Mouse (Mus musculus) embryonic facial prominence, embryonic 11.5 days (tissue): ENCODE results near the gene Gm6525. TPM values are rescaled to one million over a fixed set of nuclear protein-coding genes. Genes with fewer than 3 reads are reported as not detected.
A peak's percentile ranks its signal among the peaks of the same experiment; 100 is the strongest.

Experiments
- ATAC-seq: fragments of 200-750 bp; cut with Nextera tagmentation; replicated peaks from 2 replicates; pipeline ENCODE4 v1.8.0; 2017; ENCODE audit warnings: low read depth; ENCODE audit not compliant: insufficient number of reproducible peaks, low FRiP score, low TSS enrichment
- DNase-seq: peaks from one replicate; pipeline ENCODE4 v3.0.0-alpha.2; 2015; ENCODE audit warnings: low spot score
- H3K27ac ChIP-seq: fragments of 300-500 bp; sonication (generic); replicated peaks from 2 replicates; pipeline ENCODE4 v1.5.1; 2014; ENCODE audit warnings: mild to moderate bottlenecking, low read depth, low read length, control low read depth
- H3K27me3 ChIP-seq: fragments of 300-500 bp; sonication (generic); 2 replicates; pipeline ENCODE4 v1.6.1; 2014; ENCODE audit warnings: mild to moderate bottlenecking, low read length, moderate library complexity, mixed read lengths; ENCODE audit not compliant: control insufficient read depth, insufficient read depth
- H3K36me3 ChIP-seq: fragments of 300-500 bp; sonication (generic); replicated peaks from 2 replicates; pipeline ENCODE4 v1.6.1; 2014; ENCODE audit warnings: low read depth, mild to moderate bottlenecking, low read length, moderate library complexity, mixed read lengths; ENCODE audit not compliant: control insufficient read depth, insufficient read depth
- H3K4me1 ChIP-seq: fragments of 300-500 bp; sonication (generic); 2 replicates; pipeline ENCODE4 v1.6.1; 2014; ENCODE audit warnings: low read length, mixed read lengths; ENCODE audit not compliant: control insufficient read depth, insufficient read depth
- H3K4me2 ChIP-seq: fragments of 300-500 bp; sonication (generic); 2 replicates; pipeline ENCODE4 v1.6.1; 2014; ENCODE audit warnings: low read depth, mild to moderate bottlenecking, control low read depth, low read length, moderate library complexity
- H3K4me3 ChIP-seq: fragments of 300-500 bp; sonication (generic); 2 replicates; pipeline ENCODE4 v1.5.1; 2014; ENCODE audit warnings: low read depth, low read length, control low read depth
- H3K9ac ChIP-seq: fragments of 300-500 bp; sonication (generic); replicated peaks from 2 replicates; pipeline ENCODE4 v1.6.1; 2014; ENCODE audit warnings: mild to moderate bottlenecking, control low read depth, low read length
- H3K9me3 ChIP-seq: fragments of 300-500 bp; sonication (generic); replicated peaks from 2 replicates; pipeline ENCODE4 v1.6.1; 2016; ENCODE audit warnings: mild to moderate bottlenecking, low read length, inconsistent platforms, mixed read lengths; ENCODE audit not compliant: control insufficient read depth
- WGBS: fragments of 180-500 bp; shearing (Covaris S2); extraction: QIAGEN DNeasy Blood & Tissue Kit; methylation state at CpG from one replicate; pipeline ENCODE4 v1.1.7; 2014; 5-methylcytosine and 5-hydroxymethylcytosine counted together
- polyA plus RNA-seq: library from polyadenylated mRNA; unstranded; fragments of >200 nt; fragmentation: Nextera tagmentation; extraction: Ambion mirVana; gene quantifications from 2 replicates; pipeline ENCODE4 v1.2.1, GENCODE M21; 2014

The Gm6525 gene
- polyA plus RNA-seq, 1 experiment from 2014 or later: 0.21 TPM

DNA sequence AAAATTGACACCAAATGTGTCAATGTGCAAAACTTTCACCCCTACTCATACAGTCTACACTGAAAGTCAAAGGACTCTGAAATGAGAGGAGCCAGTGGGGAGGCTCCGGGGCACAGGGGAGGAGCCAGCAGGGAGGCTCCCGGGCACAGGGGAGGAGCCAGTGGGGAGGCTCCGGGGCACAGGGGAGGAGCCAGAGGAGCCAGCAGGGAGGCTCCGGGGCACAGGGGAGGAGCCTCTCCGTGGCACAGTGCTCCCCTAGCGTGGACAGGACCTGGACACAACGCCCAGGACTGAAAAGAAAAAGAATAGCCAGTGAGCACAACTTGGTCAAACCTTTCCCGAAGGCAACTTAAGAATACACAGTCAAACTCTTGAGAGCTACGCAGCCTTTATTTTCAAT is 38.5 kb upstream of the Gm6525 start:
- Histone ChIP-seq H3K9ac (no peak overlapping the region), H3K4me2 (no peak overlapping the region), H3K9me3 (no peaks in the 10 kb centered on the region), H3K27ac (no peak overlapping the region), H3K36me3 (no peaks in the 10 kb centered on the region), H3K4me3 (no peak overlapping the region), H3K27me3 (no peaks in the 10 kb centered on the region), H3K4me1 (peaks cover 2% of the 10 kb centered on the region; the same call in 1 of the 2 replicates)
- DNase-seq (no peak), ATAC-seq (0 out of 2 replicates have a peak, but pooled peaks have one; percentile 62)
- 33% methylated on average over 9 of the region's 9 CpGs for WGBS

DNA sequence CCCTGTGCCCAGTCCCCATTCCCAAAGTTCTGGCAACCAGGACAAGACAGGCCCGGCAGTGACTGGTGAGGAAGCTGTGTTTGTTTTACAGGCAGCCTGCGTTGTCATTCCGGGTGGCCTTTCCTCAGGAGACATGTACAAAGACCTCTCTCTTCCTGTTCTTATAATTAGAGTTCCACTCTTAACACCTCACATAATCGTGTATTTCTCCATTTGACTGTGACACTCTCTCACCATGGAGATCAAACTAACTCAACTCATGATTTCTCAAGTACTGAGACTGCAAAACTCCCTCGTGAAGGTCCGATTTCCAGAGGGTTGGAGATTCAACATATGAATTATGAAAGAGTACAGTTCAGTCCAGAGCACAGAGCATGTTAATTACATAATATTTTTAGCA is 38.0 kb upstream of the Gm6525 start:
- ATAC-seq: no peak
- no peaks in the 10 kb centered on the region for H3K36me3 ChIP-seq
- H3K4me2 ChIP-seq: no peak overlapping the region
- no peak overlapping the region for H3K27ac ChIP-seq
- no peak overlapping the region for H3K4me3 ChIP-seq
- 58% methylated on average over 6 of the region's 6 CpGs for WGBS
- no peaks in the 10 kb centered on the region for H3K9me3 ChIP-seq
- H3K27me3 ChIP-seq: no peaks in the 10 kb centered on the region
- H3K9ac ChIP-seq: no peak overlapping the region
- no peak for DNase-seq
- H3K4me1 ChIP-seq: peaks cover 2% of the 10 kb centered on the region; the same call in 1 of the 2 replicates

DNA sequence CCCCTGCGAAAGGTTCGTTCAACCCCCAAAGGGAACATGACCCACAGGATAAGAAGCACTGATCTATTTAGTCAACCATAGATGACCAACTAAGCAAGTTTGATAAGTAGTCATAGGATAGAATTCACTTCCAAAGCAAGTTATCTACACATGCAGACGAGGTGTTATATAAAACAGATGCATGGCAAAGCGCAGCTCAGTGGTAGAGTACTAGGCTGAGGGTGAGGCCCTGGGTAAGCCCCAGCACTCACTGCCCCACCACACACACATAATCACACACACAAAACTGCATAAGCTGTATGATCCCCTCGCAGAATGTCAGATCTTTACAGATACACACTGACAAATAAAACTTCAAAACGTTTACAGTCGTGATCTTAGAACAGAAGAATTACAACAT is 37.4 kb upstream of the Gm6525 start:
- Histone ChIP-seq H3K4me2 (no peak overlapping the region), H3K27ac (no peak overlapping the region), H3K36me3 (no peaks in the 10 kb centered on the region), H3K27me3 (no peaks in the 10 kb centered on the region), H3K9ac (no peak overlapping the region), H3K4me3 (no peak overlapping the region), H3K9me3 (no peaks in the 10 kb centered on the region), H3K4me1 (peaks cover 2% of the 10 kb centered on the region)
- 83% methylated on average over 7 of the region's 7 CpGs for WGBS
- no peak for DNase-seq
- ATAC-seq: no peak

DNA sequence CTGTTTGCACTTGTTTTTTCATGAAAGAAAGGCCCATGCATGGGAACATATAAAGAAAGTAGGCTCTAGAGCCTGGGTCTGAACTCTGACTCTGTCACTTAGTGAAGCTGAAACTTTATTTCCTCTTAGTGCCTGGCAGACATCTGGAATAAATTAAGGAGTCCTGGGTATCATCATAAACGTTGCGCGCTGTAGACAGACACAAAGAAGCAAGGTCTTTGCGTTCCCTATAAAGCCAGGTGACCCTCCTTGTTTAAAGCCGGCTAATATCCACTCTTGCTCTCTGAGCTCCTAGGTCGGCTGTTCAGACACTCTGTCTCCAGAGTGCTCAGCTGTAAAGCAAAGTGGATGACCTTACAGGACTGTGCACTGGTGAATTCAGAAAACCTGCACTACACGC is 33.0 kb upstream of the Gm6525 start:
- Histone ChIP-seq H3K9ac (no peak overlapping the region), H3K9me3 (no peaks in the 10 kb centered on the region), H3K4me3 (no peak overlapping the region), H3K27me3 (no peaks in the 10 kb centered on the region), H3K4me2 (no peak overlapping the region), H3K27ac (peak overlapping the region; percentile 60; the same call in 1 of the 2 replicates), H3K36me3 (no peaks in the 10 kb centered on the region), H3K4me1 (no peaks in the 10 kb centered on the region; the same call in 1 of the 2 replicates)
- ATAC-seq (peak; percentile 56; the same call in 1 of the 2 replicates), DNase-seq (peak; percentile 80)
- 30% methylated on average over 7 of the region's 7 CpGs for WGBS

DNA sequence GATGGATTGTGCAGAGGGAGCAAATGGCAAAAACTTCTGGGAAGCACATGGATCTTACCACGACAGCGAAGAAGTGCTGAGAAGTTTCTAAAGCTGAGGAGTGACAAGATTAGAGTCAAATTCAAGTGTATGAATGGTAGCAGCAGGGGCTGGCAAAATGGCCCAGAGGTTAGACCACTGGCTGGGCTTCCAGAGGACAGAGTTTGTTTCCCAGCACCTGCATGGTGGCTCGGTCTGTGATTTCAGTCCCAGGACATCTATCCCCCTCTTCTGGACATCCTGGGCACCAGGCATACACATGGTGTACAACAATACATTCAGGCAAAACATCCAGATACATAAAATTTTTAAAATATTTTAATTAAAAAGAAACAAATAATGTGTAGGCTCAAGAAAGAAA is 24.1 kb upstream of the Gm6525 start:
- Histone ChIP-seq H3K4me3 (no peak overlapping the region), H3K4me2 (no peak overlapping the region), H3K27ac (no peak overlapping the region), H3K9ac (no peak overlapping the region), H3K36me3 (no peaks in the 10 kb centered on the region), H3K27me3 (no peaks in the 10 kb centered on the region), H3K9me3 (no peaks in the 10 kb centered on the region), H3K4me1 (no peaks in the 10 kb centered on the region)
- ATAC-seq (no peak), DNase-seq (no peak)
- 98% methylated on average over 3 of the region's 3 CpGs for WGBS

DNA sequence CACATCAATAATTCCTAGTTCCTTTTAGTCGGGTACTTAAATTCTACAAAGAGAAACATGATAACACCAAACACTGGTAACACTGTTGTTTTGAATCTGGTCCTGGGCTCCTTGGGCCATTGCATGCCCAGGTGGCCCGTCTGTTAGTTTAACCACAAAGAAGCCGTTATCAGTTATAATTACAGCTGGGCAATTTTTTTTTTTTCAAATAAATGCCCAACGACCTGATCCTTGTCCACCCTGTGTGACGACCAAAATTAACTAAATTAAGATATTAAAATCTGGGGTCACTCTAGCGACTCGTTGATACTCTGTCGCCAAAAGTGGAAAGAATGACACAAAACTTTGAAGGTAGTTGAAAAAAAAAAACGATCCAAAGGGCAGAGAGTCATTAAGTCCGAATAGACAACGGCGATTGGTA is 19.2 kb upstream of the Gm6525 start:
- DNase-seq: peak; percentile 15
- H3K4me2 ChIP-seq: peak overlapping the region; percentile 79
- WGBS: 7% methylated on average over 12 of the region's 12 CpGs
- H3K27me3 ChIP-seq: no peaks in the 10 kb centered on the region
- H3K4me3 ChIP-seq: peak overlapping the region; percentile 48
- H3K36me3 ChIP-seq: no peaks in the 10 kb centered on the region
- no peak for ATAC-seq
- no peaks in the 10 kb centered on the region for H3K4me1 ChIP-seq
- H3K9me3 ChIP-seq: no peaks in the 10 kb centered on the region
- H3K9ac ChIP-seq: no peak overlapping the region
- H3K27ac ChIP-seq: no peak overlapping the region

DNA sequence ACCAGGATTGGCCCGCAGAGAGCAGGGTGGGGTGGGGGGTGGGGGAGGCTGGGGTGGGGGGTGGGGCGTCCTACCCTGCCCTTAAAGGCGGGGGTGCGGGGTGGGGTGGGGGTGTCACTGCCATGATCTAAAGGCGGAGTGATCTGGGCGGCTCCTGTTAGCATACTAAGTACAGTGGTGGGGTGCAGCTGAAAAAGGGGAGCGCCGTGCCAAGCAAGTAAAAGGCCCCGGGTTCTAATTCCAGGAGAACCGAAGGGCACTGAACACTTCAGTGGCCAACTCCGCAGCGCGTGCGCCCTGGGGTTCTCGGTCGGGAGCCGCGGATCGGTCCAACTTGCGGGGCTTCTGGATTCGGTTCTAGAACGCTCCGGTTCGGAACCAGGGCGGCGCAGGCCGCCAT is 18.8 kb upstream of the Gm6525 start:
- ATAC-seq: no peak; the same call in 1 of the 2 replicates
- no peaks in the 10 kb centered on the region for H3K9me3 ChIP-seq
- 0% methylated on average over 27 of the region's 27 CpGs for WGBS
- H3K27ac ChIP-seq: peak overlapping the region; percentile 38; the same call in 1 of the 2 replicates
- H3K27me3 ChIP-seq: no peaks in the 10 kb centered on the region
- DNase-seq: peak; percentile 67
- H3K4me1 ChIP-seq: no peaks in the 10 kb centered on the region
- no peaks in the 10 kb centered on the region for H3K36me3 ChIP-seq
- peak overlapping the region; percentile 79 for H3K4me2 ChIP-seq
- peak overlapping the region; percentile 70 for H3K9ac ChIP-seq
- peak overlapping the region; percentile 48 for H3K4me3 ChIP-seq

DNA sequence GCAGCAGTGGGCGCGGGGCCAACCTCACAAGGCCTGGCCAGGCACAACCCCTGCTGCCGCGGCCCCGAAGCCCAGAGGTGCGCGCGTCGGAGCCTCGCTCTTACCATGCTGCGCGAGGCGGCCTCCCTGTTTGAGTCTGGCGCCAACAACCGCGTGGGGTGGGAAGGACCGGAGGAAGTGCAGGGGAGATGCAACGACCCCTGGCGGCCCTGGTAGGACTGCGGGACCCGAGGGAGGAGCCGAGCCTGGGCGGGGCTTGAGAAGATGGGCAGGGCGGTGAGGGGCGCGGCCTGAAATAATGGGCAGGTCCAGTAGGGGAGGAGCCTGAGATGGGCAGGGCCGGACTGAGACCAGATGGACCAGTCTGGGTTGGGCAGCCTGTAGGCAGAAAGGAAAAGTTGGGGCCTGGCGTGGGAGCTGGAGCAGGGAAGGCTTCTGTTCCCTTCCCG is 18.3 kb upstream of the Gm6525 start, which contains the start of gene Mnd1:
Gene Mnd1 (minus strand): TSS at position 229 of the 449 bp plus-strand sequence.
- Histone ChIP-seq H3K4me1 (no peaks in the 10 kb centered on the region), H3K27ac (peak within 1 kb of the TSS; percentile 38; the same call in 1 of the 2 replicates), H3K4me3 (peak within 1 kb of the TSS; percentile 48), H3K36me3 (no peaks in the 10 kb centered on the region), H3K27me3 (no peaks in the 10 kb centered on the region), H3K4me2 (peak within 1 kb of the TSS; percentile 79), H3K9me3 (no peaks in the 10 kb centered on the region), H3K9ac (peak within 1 kb of the TSS; percentile 70)
- ATAC-seq (peak; percentile 98), DNase-seq (peak; percentile 98)
- whole genome bisulfite sequencing: 0% methylated on average over 29 of the region's 29 CpGs
